Mouse (Mus musculus): ENCODE results near the gene Relb. TPM values are rescaled to one million over a fixed set of nuclear protein-coding genes. Genes with fewer than 3 reads are reported as not detected.

Gene Relb
- polyA plus RNA-seq, 1 experiment = 25.7 TPM

- no peak overlapping the region for H3K4me2 ChIP-seq (ENCODE audit: low read depth)
- H3ac ChIP-seq (ENCODE audit: control insufficient read depth, insufficient read length) = no peak overlapping the region
- no peak for TF ChIP-seq CEBPB (IDR thresholded peaks at IDR 0.05; ENCODE audit: insufficient read depth, poor library complexity, severe bottlenecking)
- TF ChIP-seq POLR2AphosphoS2 (IDR thresholded peaks at IDR 0.05; ENCODE audit: insufficient read length, low read depth) = no peak
- no peak for TF ChIP-seq MAX (IDR thresholded peaks at IDR 0.05; ENCODE audit: low read depth)
- no peak for TF ChIP-seq USF1 (IDR thresholded peaks at IDR 0.05; ENCODE audit: low read depth)
- TF ChIP-seq E2F4 (IDR thresholded peaks at IDR 0.05; ENCODE audit: insufficient read depth) = no peak
- no peak for TF ChIP-seq MYOG (IDR thresholded peaks at IDR 0.05; ENCODE audit: control insufficient read depth in 1 of 3, insufficient read depth in 1 of 3, insufficient read length in 2 of 3, low read depth in 2 of 3)
- TF ChIP-seq TCF3 (IDR thresholded peaks at IDR 0.05; ENCODE audit: insufficient read length, low read depth) = no peak
- TF ChIP-seq MYOD1 (IDR thresholded peaks at IDR 0.05; ENCODE audit: control insufficient read depth in 1 of 3, insufficient read length in 2 of 3, low read depth in 2 of 3) = no peak
- no peak for TF ChIP-seq POLR2A (IDR thresholded peaks at IDR 0.05; ENCODE audit: insufficient read length, low read depth)
- no peak for TF ChIP-seq SRF (IDR thresholded peaks at IDR 0.05; ENCODE audit: control insufficient read depth, insufficient read length, low read depth)
- TF ChIP-seq TCF12 (IDR thresholded peaks at IDR 0.05; ENCODE audit: insufficient read depth, poor library complexity, severe bottlenecking) = no peak
- no peak for TF ChIP-seq REST (IDR thresholded peaks at IDR 0.05; ENCODE audit: insufficient read depth, insufficient read length)
- H3K27me3 ChIP-seq (ENCODE audit: control insufficient read depth, insufficient read depth, insufficient read length) = no peaks in the 10 kb centered on the region
- no peaks in the 10 kb centered on the region for H3K79me2 ChIP-seq (ENCODE audit: control insufficient read depth, insufficient read depth)
- no peak overlapping the region for H3K4me3 ChIP-seq
- H3K36me3 ChIP-seq (ENCODE audit: control insufficient read depth, insufficient read depth) = no peaks in the 10 kb centered on the region
Measured at GRCm38 (mm10) chr7:19580634-19581033, 48.6 kb downstream of the Relb start.

GRCm38 (mm10) chr7:19579751-19580150 lies 49.5 kb downstream of the Relb start:
- TF ChIP-seq E2F4 (IDR thresholded peaks at IDR 0.05; ENCODE audit: insufficient read depth) (no peak), TCF12 (IDR thresholded peaks at IDR 0.05; ENCODE audit: insufficient read depth, poor library complexity, severe bottlenecking) (no peak), POLR2AphosphoS2 (IDR thresholded peaks at IDR 0.05; ENCODE audit: insufficient read length, low read depth) (no peak), USF1 (IDR thresholded peaks at IDR 0.05; ENCODE audit: low read depth) (no peak), MYOD1 (IDR thresholded peaks at IDR 0.05; ENCODE audit: control insufficient read depth in 1 of 3, insufficient read length in 2 of 3, low read depth in 2 of 3) (no peak), POLR2A (IDR thresholded peaks at IDR 0.05; ENCODE audit: insufficient read length, low read depth) (no peak), SRF (IDR thresholded peaks at IDR 0.05; ENCODE audit: control insufficient read depth, insufficient read length, low read depth) (no peak), TCF3 (IDR thresholded peaks at IDR 0.05; ENCODE audit: insufficient read length, low read depth) (no peak), MAX (IDR thresholded peaks at IDR 0.05; ENCODE audit: low read depth) (no peak), REST (IDR thresholded peaks at IDR 0.05; ENCODE audit: insufficient read depth, insufficient read length) (no peak)
- Histone ChIP-seq H3ac (ENCODE audit: control insufficient read depth, insufficient read length) (no peak overlapping the region), H3K36me3 (ENCODE audit: control insufficient read depth, insufficient read depth) (no peaks in the 10 kb centered on the region), H3K4me3 (no peak overlapping the region), H3K79me2 (ENCODE audit: control insufficient read depth, insufficient read depth) (no peaks in the 10 kb centered on the region), H3K4me2 (ENCODE audit: low read depth) (no peak overlapping the region), H3K27me3 (ENCODE audit: control insufficient read depth, insufficient read depth, insufficient read length) (no peaks in the 10 kb centered on the region)

DNA sequence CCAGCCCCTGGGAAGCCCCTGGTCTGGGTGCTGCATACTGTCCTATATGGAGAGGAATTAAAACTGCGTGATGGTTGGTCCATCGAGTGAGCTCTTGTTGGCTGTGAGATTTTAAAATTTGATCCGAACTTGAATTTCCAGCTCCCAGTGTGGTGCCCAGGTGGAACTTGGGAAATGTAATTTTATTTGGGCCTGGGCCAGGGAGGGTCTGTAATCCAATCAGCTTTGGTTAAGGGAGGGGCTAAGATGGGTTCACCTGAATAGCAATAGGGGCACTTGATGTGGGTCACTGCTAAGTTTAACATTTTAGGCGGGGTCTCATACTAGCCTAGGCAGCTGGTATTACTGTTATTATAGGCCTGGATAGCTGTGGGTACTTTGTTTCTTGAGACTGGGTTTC lies 50.8 kb downstream of the Relb start:
- H3K27me3 ChIP-seq (ENCODE audit: control insufficient read depth, insufficient read depth, insufficient read length) = no peaks in the 10 kb centered on the region
- no peak overlapping the region for H3ac ChIP-seq (ENCODE audit: control insufficient read depth, insufficient read length)
- TF ChIP-seq MAX (IDR thresholded peaks at IDR 0.05; ENCODE audit: low read depth) = no peak
- no peak for TF ChIP-seq SRF (IDR thresholded peaks at IDR 0.05; ENCODE audit: control insufficient read depth, insufficient read length, low read depth)
- no peak for TF ChIP-seq TCF3 (IDR thresholded peaks at IDR 0.05; ENCODE audit: insufficient read length, low read depth)
- TF ChIP-seq REST (IDR thresholded peaks at IDR 0.05; ENCODE audit: insufficient read depth, insufficient read length) = no peak
- no peak for TF ChIP-seq POLR2A (IDR thresholded peaks at IDR 0.05; ENCODE audit: insufficient read length, low read depth)
- TF ChIP-seq CEBPB (IDR thresholded peaks at IDR 0.05; ENCODE audit: insufficient read depth, poor library complexity, severe bottlenecking) = no peak
- no peak for TF ChIP-seq MYOG (IDR thresholded peaks at IDR 0.05; ENCODE audit: control insufficient read depth in 1 of 3, insufficient read depth in 1 of 3, insufficient read length in 2 of 3, low read depth in 2 of 3)
- TF ChIP-seq TCF12 (IDR thresholded peaks at IDR 0.05; ENCODE audit: insufficient read depth, poor library complexity, severe bottlenecking) = no peak
- no peak for TF ChIP-seq E2F4 (IDR thresholded peaks at IDR 0.05; ENCODE audit: insufficient read depth)
- TF ChIP-seq POLR2AphosphoS2 (IDR thresholded peaks at IDR 0.05; ENCODE audit: insufficient read length, low read depth) = no peak
- H3K79me2 ChIP-seq (ENCODE audit: control insufficient read depth, insufficient read depth) = no peaks in the 10 kb centered on the region
- H3K4me3 ChIP-seq = peak overlapping the region; percentile 30
- H3K36me3 ChIP-seq (ENCODE audit: control insufficient read depth, insufficient read depth) = no peaks in the 10 kb centered on the region
- peak overlapping the region; percentile 93 for H3K4me2 ChIP-seq (ENCODE audit: low read depth)

DNA sequence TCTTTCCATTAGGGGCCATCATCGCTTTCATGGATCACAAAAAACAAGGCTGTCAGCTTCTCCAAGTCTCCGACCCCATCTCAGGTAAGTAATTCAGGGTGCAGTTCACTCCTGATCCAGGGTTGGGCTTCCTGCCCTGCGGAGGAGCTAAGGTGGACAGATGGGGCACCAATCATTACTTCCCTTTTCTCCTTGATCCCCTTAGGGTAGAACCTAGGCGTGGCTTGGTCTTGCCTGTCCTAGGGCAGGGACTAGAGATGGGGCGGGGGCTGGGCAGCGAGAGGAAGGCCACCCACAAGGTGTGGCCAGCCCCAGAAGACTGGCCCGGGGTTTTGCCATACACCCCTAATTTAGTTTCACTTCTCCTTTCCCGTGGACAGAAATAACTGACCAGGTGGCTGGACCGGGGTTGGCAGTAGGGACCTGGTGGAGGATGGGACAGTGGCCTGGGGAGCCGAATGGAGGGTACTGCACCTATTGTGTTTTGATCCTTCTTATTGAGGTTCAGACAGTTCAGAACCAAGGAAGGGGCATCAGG lies 51.3 kb downstream of the Relb start:
- H3K79me2 ChIP-seq (ENCODE audit: control insufficient read depth, insufficient read depth) = peaks cover under 1% of the 10 kb centered on the region
- H3ac ChIP-seq (ENCODE audit: control insufficient read depth, insufficient read length) = peak overlapping the region; percentile 8
- no peaks in the 10 kb centered on the region for H3K36me3 ChIP-seq (ENCODE audit: control insufficient read depth, insufficient read depth)
- peak overlapping the region; percentile 93 for H3K4me2 ChIP-seq (ENCODE audit: low read depth)
- H3K27me3 ChIP-seq (ENCODE audit: control insufficient read depth, insufficient read depth, insufficient read length) = no peaks in the 10 kb centered on the region
- H3K4me3 ChIP-seq = peak overlapping the region; percentile 30
- TF ChIP-seq CEBPB (IDR thresholded peaks at IDR 0.05; ENCODE audit: insufficient read depth, poor library complexity, severe bottlenecking) (no peak), POLR2AphosphoS2 (IDR thresholded peaks at IDR 0.05; ENCODE audit: insufficient read length, low read depth) (no peak), MYOD1 (IDR thresholded peaks at IDR 0.05; ENCODE audit: control insufficient read depth in 1 of 3, insufficient read length in 2 of 3, low read depth in 2 of 3) (no peak), POLR2A (IDR thresholded peaks at IDR 0.05; ENCODE audit: insufficient read length, low read depth) (peak; percentile 23)

All from myocyte (in vitro differentiated cells).